8 mouse cellular contexts compared by ENCODE assay signal in the genomic region with DNA sequence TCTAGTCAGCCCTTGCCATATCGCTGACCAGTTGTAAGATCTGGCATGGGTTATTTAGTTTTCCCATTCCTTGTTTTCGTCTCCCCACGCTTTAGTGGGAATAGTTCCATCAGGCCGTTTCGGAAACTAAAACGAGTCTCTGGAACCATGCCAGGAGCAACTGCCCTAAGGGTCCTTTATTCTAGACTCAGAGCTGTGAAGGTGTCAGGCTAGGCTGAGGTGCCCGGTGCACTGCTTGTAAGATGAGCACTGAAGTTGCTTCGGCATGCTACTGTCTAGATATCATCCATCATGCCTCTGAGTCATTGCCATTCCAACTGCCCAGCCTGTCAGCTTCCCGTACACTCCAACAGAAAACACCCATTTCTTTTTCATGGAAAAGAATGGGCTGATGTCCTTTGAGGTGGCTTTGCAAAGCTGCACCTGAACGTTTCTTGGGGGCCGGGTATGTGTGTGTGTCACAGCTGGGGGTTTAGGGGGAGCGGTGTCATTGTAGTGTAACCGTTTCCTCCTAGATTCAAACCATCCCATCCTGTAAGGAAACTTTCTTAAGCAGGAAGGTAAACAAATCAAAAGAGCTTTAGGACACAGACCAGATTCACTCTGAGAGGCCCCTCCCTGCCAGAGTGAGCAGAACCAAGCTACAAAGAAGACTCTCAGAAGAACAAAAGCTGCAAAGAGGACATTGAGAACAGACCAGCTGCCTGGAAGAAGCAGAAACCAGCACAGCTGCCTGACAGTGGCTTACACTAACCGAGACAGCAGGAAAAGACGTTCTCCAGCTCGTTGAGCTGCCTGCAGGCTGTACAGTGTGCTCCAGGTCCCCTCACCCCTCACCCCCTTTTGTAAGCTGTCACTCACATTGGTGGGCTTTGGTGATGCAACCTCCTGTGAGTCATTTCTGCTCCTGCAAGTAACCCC.
A peak's percentile ranks its signal among the peaks of the same experiment; 100 is the strongest.
DNase-seq lines count a peak whose midpoint lies in the region; ATAC-seq and TF ChIP-seq lines count a peak whose summit lies in the region.
"Had no signal": no experiment of that assay in that cellular context is flagged by ENCODE, and none has a peak within 500 bp of the region (broad histone marks: within the 10 kb centered on the region; RNA-seq: fewer than 3 reads in every experiment).

No protein-coding gene starts in this region.

- H3K27me3 ChIP-seq in liver, embryonic 11.5 days (replicated peaks; ENCODE audit: control insufficient read depth, insufficient read depth, low read length), result no peaks in the 10 kb centered on the region
- H3K27me3 ChIP-seq in liver, postnatal 0 days (ENCODE audit: insufficient read depth, low read length), result no peaks in the 10 kb centered on the region
- H3K27me3 ChIP-seq: limb, embryonic 15.5 days had no signal

- no peaks in the 10 kb centered on the region for H3K36me3 ChIP-seq in liver, embryonic 11.5 days (ENCODE audit: control insufficient read depth, insufficient read depth, low read length)
- no peaks in the 10 kb centered on the region for H3K36me3 ChIP-seq in liver, postnatal 0 days (replicated peaks; ENCODE audit: insufficient read depth, low read length)
- H3K36me3 ChIP-seq: limb, embryonic 15.5 days had no signal

- TF ChIP-seq EP300 in liver, postnatal 0 days (IDR thresholded peaks at IDR 0.05; ENCODE audit: low read depth), result no peak

- no peak for TF ChIP-seq CTCF in liver, postnatal 0 days (IDR thresholded peaks at IDR 0.05; ENCODE audit: low read depth)

- H3K9me3 ChIP-seq in liver, embryonic 11.5 days (ENCODE audit: control insufficient read depth, low read length), result peaks cover 7% of the 10 kb centered on the region
- peaks cover 4% of the 10 kb centered on the region; the same call in 1 of the 2 replicates for H3K9me3 ChIP-seq in liver, postnatal 0 days (ENCODE audit: low read length)
- H3K9me3 ChIP-seq: limb, embryonic 15.5 days had no signal

- WGBS in liver, embryonic 11.5 days, result 64% methylated on average over 16 of the region's 16 CpGs
- WGBS in liver, postnatal 0 days (ENCODE audit: insufficient replicate concordance), result 67% methylated on average over 16 of the region's 16 CpGs

- H3K4me3 ChIP-seq in liver, embryonic 11.5 days (ENCODE audit: low read depth, low read length), result no peak overlapping the region
- H3K4me3 ChIP-seq in liver, postnatal 0 days (ENCODE audit: low read depth, low read length), result no peak overlapping the region
- H3K4me3 ChIP-seq: limb, embryonic 15.5 days had no signal

- no peak overlapping the region for H3K27ac ChIP-seq in liver, embryonic 11.5 days (ENCODE audit: low read depth, low read length)
- H3K27ac ChIP-seq in liver, postnatal 0 days (ENCODE audit: low read depth), result no peak overlapping the region
- H3K27ac ChIP-seq: limb, embryonic 15.5 days had no signal

- no peaks in the 10 kb centered on the region; the same call in 1 of the 2 replicates for H3K4me1 ChIP-seq in liver, embryonic 11.5 days (replicated peaks; ENCODE audit: control insufficient read depth, insufficient read depth, low read length)
- no peaks in the 10 kb centered on the region for H3K4me1 ChIP-seq in liver, postnatal 0 days (ENCODE audit: insufficient read depth)

- no peak overlapping the region for H3K9ac ChIP-seq in liver, embryonic 11.5 days (ENCODE audit: low read depth, low read length)
- H3K9ac ChIP-seq in liver, postnatal 0 days (replicated peaks), result no peak overlapping the region
- H3K9ac ChIP-seq: limb, embryonic 15.5 days had no signal

- no peak overlapping the region for H3K4me2 ChIP-seq in liver, embryonic 11.5 days
- no peak overlapping the region for H3K4me2 ChIP-seq in liver, postnatal 0 days (ENCODE audit: low read depth, low read length)
- H3K4me2 ChIP-seq: limb, embryonic 15.5 days had no signal

- peak; percentile 36 for ATAC-seq in liver, embryonic 11.5 days (replicated peaks; ENCODE audit: low FRiP score)
- no peak for ATAC-seq in liver, postnatal 0 days
- ATAC-seq in megakaryocyte progenitor cell, adult 5-6 weeks (replicated peaks; ENCODE audit: poor library complexity), result peak; percentile 70

- DNase-seq in liver, embryonic 11.5 days (ENCODE audit: low spot score), result peak; percentile 33
- no peak for DNase-seq in liver, postnatal 0 days
- DNase-seq in c-Kit-positive CD71-positive TER-119-positive erythroid progenitor cells, embryonic 14.5 days (ENCODE audit: low spot score), result peak; percentile 6
- DNase-seq in heart, postnatal 10 days, result peak; percentile 9 to 18
- DNase-seq in urinary bladder, postnatal 25 days (ENCODE audit: low spot score), result no peak
- DNase-seq in layer of hippocampus, adult 18-20 months (ENCODE audit: low spot score in 2 of 2), result no peak

- intact Hi-C loops in heart, postnatal 10 days (cut with DNase I), result no loop called here

Comparison
In these comparisons a context has a peak if more than half of its experiments do, and no peak if none do; other contexts are left out.
1. DNase-seq: peak in liver, embryonic 11.5 days (single experiment), c-Kit-positive CD71-positive TER-119-positive erythroid progenitor cells, embryonic 14.5 days (single experiment) and heart, postnatal 10 days (2 of 2); none in liver, postnatal 0 days (single experiment), urinary bladder, postnatal 25 days (single experiment) and layer of hippocampus, adult 18-20 months (0 of 2).